Mouse (Mus musculus): ENCODE measurements around the gene Fam169a. TPM values are rescaled to one million over a fixed set of nuclear protein-coding genes. Genes with fewer than 3 reads are reported as not detected.

Gene Fam169a
- 36.8 TPM for polyA plus RNA-seq (2015; fragmentation: Illumina TruSeq; extraction: RNeasy Lipid Tissue Mini Kit (QIAGEN cat#74804); ENCODE audit: low read depth, low replicate concordance)

GRCm38 (mm10) chr13:97066649-97067550, at the start of gene Fam169a:
Gene Fam169a (plus strand): TSS chr13:97067286.

GRCm38 (mm10) chr13:97034262-97034661, 32.8 kb upstream of the Fam169a start, which contains the start of gene 1700029F12Rik:
Gene 1700029F12Rik (minus strand): TSS chr13:97034362.

GRCm38 (mm10) chr13:97099187-97099852, 32.2 kb downstream of the Fam169a start, which contains the start of gene Gm6169:
Gene Gm6169 (minus strand): TSS chr13:97099237.

GRCm38 (mm10) chr13:97137466-97138400, 70.6 kb downstream of the Fam169a start, which contains the start of the genes Gfm2 and Nsa2:
Gene Gfm2 (plus strand): TSS chr13:97137937.
Gene Nsa2 (minus strand): TSS chr13:97137937.

Other genes with a start within 250 kb of the Fam169a start
- 6.9 TPM for gene Gcnt4, start 142.6 kb upstream of the Fam169a start, polyA plus RNA-seq (2015; fragmentation: Illumina TruSeq; extraction: RNeasy Lipid Tissue Mini Kit (QIAGEN cat#74804); ENCODE audit: low read depth, low replicate concordance)
- gene 1700029F12Rik, start 32.9 kb upstream of the Fam169a start, polyA plus RNA-seq (2015; fragmentation: Illumina TruSeq; extraction: RNeasy Lipid Tissue Mini Kit (QIAGEN cat#74804); ENCODE audit: low read depth, low replicate concordance): not detected
- gene Gm6169, start 32.0 kb downstream of the Fam169a start, polyA plus RNA-seq (2015; fragmentation: Illumina TruSeq; extraction: RNeasy Lipid Tissue Mini Kit (QIAGEN cat#74804); ENCODE audit: low read depth, low replicate concordance): not detected
- 25.6 TPM for gene Gfm2, start 70.7 kb downstream of the Fam169a start, polyA plus RNA-seq (2015; fragmentation: Illumina TruSeq; extraction: RNeasy Lipid Tissue Mini Kit (QIAGEN cat#74804); ENCODE audit: low read depth, low replicate concordance)
- gene Nsa2, start 70.7 kb downstream of the Fam169a start, polyA plus RNA-seq (2015; fragmentation: Illumina TruSeq; extraction: RNeasy Lipid Tissue Mini Kit (QIAGEN cat#74804); ENCODE audit: low read depth, low replicate concordance): 71.4 TPM
- 167 TPM for gene Hexb, start 131.1 kb downstream of the Fam169a start, polyA plus RNA-seq (2015; fragmentation: Illumina TruSeq; extraction: RNeasy Lipid Tissue Mini Kit (QIAGEN cat#74804); ENCODE audit: low read depth, low replicate concordance)
- gene Enc1, start 173.8 kb downstream of the Fam169a start, polyA plus RNA-seq (2015; fragmentation: Illumina TruSeq; extraction: RNeasy Lipid Tissue Mini Kit (QIAGEN cat#74804); ENCODE audit: low read depth, low replicate concordance): 369 TPM

Data from brain, adult 10 weeks (tissue).